Mouse (Mus musculus): ENCODE measurements around the gene Ltc4s. TPM values are rescaled to one million over a fixed set of nuclear protein-coding genes. Genes with fewer than 3 reads are reported as not detected.

Ltc4s gene
- total RNA-seq, 2 experiments from 2014 or later = 8.8 to 11.2 TPM

DNA sequence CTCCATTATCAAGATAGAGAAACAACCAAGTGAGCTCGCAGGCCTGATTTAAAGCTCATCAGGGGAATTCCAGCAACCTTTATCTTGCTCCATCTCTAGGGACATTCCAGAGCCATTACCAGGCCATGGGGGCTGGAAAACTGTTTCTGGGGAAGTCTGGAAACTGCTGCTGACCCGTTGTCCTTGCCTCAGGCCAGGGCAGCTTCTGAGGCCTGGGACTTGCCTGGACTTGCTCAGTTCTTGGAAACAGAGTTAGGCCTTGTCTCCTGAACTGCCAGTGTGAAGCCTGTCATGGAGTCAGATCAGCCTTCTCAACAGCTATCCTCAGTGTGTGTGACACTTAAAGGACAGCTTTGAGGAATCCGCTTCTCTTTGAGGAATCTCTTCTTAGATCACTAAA lies 13.8 kb upstream of the Ltc4s start:
- no peak for DNase-seq (ENCODE audit: extremely low spot score in 1 of 2, low spot score in 1 of 2)

DNA sequence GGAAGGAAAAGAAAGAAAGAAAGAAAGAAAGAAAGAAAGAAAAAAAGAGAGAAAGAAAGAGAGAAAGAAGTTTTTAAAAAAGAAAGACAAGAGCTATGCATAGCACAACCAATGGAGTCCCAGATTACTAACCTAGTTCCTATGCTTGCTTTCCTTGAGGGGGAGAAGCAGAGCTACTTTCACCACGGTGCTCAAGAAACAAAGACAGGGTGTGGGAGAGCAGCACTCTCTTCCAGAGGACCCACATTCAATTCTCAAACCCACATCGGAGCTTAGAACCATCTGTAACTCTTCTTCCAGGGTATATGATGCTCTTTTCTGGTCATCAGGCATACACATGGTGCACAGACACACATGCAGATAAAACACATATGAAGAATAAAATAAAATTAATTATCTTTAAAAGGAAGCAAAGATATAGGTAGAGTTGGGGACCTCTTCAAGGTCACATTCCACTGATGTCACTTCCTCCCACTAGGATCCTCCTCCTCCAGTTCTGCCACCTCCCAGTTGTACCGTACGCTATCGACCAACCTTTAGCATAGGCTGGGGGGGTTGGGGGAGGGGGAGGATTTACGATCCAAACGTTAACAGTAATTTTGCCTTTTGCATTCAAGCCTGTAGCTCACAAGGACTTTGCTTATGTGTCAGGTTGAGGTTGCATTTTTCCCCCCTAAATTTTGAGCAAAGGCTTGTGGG lies 10.2 kb upstream of the Ltc4s start:
- no peak for DNase-seq (ENCODE audit: extremely low spot score in 1 of 2, low spot score in 1 of 2)

DNA sequence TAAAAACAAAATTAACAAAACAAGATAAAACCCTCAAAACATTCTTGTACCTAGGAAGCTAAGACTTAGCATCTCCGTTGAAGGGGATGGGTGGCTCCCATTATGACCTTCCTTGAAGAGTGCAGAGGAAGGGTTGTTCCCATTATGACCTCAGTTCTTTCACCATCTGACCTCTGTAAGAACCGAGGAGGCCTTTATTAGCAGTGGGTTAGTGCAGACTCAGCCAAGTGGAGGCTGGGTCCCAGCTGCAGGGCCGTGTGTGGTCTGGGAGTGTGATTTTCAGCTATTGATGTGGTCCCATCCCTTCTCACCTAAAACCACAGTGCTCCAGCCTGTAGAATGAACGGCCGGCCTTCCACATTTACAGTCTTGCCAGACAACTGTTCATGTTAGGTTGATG lies 6.9 kb upstream of the Ltc4s start:
- no peak for DNase-seq (ENCODE audit: extremely low spot score in 1 of 2, low spot score in 1 of 2)

DNA sequence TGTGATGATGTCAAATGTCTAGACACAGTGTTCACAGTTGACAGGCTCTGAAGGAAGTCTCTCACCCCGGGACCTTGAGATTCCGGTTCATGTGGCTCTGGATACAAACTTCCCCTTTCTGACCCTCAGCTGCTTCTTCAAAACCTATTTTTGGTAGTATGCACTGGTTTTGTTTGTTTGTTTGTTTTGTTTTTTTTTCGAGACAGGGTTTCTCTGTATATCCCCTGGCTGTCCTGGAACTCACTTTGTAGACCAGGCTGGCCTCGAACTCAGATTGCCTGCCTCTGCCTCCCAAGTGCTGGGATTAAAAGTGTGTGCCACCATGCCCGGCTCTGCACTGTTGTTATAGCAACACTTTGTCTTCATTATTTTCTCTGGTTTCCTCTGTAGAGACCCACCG lies 5.5 kb upstream of the Ltc4s start:
- no peak for DNase-seq (ENCODE audit: extremely low spot score in 1 of 2, low spot score in 1 of 2)

DNA sequence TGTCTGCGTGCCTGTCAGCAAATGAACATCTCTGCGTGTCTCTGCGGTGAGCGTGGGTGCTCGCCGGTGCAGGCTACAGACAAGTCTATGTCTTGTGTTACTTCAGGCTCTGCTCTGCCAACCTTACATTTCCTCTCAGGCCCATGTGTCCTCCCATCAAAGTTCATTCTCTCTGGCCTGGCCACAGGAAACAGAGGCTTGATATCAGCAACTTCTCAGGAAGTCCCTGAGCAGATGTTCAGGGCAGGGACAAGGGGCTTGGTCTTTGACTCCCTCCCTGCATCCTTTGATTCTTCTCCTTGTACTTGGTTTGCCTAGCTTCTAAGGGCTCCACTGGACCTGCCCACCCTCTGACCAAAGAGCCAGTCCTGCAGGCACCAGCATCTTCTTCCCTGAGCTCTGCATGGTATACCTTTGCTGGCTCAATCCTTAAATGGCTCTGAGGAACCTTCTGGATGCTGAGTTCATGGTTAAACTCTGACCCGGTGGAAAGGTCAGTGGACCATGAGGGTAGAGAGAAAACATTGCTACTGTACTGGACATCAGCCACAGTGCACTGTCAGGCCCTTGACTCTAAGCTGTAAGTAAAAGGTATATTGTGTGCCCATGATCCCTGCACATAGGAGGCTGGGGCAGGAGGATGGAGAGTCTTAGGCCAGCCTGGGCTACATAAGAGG lies 2.0 kb upstream of the Ltc4s start:
- DNase-seq (ENCODE audit: extremely low spot score in 1 of 2, low spot score in 1 of 2) = no peak

DNA sequence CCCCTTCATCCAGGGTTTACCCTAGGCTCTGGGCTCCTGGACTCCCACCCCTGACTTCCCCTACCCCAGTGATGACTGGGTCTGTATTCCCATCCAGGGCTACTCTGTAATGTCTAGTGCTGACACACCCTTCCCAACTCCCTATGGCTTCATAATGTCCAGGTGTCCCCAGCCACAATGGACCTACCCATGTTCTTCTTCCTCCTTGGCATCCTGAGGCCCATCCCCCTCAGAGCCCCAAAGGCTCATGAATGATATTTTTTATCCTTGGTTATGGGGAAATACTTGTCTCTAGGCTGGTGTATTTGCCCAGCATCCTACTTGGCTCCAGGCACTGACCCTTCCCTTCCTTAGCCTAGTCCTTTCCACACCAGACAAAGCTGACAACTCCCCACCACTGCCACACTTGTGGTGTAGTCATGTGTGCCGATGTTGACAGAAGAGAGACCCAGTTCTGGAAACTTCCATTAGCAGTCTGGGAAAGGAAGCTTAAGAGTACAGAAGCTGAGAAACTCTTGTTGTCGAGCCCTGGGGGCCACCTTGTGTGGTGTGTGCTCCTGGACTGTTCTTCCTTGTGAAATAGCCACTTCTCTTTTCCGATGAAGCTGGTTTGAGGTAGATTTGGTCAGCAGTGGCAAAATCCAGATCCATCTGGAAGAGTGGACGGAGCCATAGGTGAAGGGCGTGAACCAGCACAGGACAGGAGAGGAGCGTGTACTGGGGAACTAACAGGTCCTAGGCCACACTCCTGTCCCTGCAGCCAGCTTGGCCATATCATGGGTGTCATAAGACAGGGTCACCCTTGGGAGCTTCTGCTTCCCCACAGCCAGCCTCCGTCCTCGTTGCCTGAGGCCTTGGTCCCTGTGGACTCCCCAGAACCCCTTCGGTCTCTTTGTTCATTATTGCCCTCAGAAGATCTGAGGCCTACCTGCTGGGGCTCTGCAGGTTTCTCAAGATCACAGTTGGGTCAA lies 690 bp upstream of the Ltc4s start:
- no peak for DNase-seq (ENCODE audit: extremely low spot score in 1 of 2, low spot score in 1 of 2)

- DNase-seq (ENCODE audit: extremely low spot score in 1 of 2, low spot score in 1 of 2) = no peak
Measured at GRCm38 (mm10) chr11:50236937-50237835, 1.2 kb downstream of the Ltc4s start.

- DNase-seq (ENCODE audit: extremely low spot score in 1 of 2, low spot score in 1 of 2) = peak in 1 of 2 experiments; percentile 76
Measured at GRCm38 (mm10) chr11:50236540-50236936, 1.9 kb downstream of the Ltc4s start.

- no peak for DNase-seq (ENCODE audit: extremely low spot score in 1 of 2, low spot score in 1 of 2)
Measured at GRCm38 (mm10) chr11:50234606-50235005, 3.8 kb downstream of the Ltc4s start.

GRCm38 (mm10) chr11:50233993-50234392 lies 4.4 kb downstream of the Ltc4s start:
- DNase-seq (ENCODE audit: extremely low spot score in 1 of 2, low spot score in 1 of 2) = no peak

DNA sequence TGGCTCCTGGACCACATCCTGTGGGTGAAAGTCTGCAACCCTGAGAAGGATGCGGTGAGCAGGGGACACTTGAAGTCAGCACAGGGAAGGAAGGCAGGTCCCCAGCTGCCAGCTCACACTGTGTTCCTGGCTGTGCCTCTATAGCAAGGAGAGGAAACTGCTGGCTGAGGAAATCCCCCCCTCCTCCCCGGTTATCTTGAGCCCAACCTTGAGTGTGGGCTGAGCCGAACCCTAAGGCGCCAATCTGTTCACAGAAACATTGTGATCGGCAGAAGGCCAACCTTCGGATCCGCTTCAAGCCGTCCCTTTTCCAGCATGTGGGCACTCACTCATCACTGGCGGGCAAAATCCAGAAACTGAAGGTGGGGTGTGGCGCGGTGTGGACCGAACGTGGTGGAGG lies 5.4 kb downstream of the Ltc4s start:
- DNase-seq (ENCODE audit: extremely low spot score in 1 of 2, low spot score in 1 of 2) = no peak

DNA sequence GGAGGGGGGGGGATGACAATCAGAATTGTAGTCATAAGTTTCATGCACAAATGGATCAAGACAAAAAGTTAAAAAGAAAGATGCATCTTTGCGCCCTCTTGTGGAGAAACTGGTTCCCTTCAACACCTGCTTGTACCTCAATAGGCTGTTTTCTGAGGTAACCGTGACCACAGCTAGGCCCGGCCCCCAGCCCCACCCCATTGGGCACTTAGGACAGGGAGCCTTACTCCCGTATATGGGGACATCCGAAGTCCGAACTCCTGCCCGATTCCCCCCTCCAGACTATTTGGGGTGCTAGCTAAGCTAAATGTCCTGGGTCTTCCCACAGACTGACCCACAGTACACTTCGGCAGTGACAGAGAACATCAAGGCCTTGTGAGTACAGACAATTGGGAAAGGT lies 7.0 kb downstream of the Ltc4s start:
- peak in 1 of 2 experiments; percentile 58 for DNase-seq (ENCODE audit: extremely low spot score in 1 of 2, low spot score in 1 of 2)

DNA sequence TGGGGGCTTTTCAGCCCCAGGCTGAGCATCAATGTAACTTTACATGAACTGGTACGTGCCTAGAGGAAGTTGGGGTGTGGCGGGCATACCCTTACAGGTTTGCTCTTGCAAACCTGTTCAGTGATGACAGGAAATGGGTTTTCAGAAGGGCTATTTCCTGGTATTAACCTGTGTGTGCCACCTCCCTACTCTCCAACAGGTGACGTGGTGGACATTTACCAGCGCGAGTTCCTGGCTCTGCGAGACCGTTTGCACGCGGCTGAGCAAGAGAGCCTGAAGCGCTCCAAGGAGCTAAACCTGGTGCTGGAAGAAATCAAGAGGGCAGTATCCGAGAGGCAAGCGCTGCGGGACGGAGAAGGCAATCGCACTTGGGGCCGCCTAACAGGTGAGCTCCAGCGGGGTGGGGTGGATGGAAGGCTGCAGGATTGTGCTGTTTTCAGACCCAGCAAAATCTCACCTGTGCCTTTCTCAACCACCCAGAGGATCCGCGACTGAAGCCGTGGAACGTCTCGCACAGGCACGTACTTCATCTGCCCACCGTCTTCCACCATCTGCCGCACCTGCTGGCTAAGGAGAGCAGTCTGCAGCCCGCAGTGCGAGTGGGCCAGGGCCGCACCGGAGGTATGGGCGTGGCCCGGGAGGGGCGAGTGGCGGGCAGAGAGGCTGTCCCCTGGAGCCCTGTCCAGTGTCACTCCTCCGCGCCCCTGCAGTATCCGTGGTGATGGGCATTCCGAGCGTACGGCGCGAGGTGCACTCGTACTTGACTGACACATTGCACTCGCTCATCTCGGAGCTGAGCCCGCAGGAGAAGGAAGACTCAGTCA lies 7.7 kb downstream of the Ltc4s start:
- DNase-seq (ENCODE audit: extremely low spot score in 1 of 2, low spot score in 1 of 2) = no peak

DNA sequence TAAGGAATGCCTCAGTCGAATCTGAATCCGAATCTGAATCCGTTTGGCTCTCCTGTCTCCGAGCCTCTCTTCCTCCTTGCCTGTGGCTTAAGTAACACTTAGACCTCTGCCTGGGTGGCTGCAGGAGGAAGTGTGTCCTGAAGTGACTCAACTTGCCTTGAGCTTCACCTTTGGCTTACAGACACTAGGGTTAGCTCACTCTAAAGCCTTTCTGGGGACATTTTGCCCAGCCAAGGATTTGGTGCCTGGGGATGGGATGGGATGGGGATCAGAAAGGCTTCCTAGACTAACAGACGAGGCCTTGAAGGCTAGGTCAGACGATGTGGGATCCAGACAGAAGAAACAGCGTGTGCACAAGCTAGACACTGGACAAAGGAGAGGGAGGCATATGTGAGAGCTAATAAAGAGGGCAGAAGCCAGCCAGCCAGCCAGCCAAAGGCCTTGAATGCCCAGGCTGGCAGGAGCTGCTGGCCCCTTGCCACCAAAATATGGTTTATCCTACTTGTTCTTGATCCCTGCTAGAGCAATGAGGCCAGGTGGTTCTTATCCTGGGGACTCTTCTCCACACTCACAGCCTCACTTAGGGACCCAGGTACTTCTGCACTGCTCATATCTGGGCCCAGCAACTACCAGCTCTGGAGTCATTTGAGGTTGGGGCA lies 9.0 kb downstream of the Ltc4s start:
- no peak for DNase-seq (ENCODE audit: extremely low spot score in 1 of 2, low spot score in 1 of 2)

GRCm38 (mm10) chr11:50228772-50229171 lies 9.6 kb downstream of the Ltc4s start:
- no peak for DNase-seq (ENCODE audit: extremely low spot score in 1 of 2, low spot score in 1 of 2)

DNA sequence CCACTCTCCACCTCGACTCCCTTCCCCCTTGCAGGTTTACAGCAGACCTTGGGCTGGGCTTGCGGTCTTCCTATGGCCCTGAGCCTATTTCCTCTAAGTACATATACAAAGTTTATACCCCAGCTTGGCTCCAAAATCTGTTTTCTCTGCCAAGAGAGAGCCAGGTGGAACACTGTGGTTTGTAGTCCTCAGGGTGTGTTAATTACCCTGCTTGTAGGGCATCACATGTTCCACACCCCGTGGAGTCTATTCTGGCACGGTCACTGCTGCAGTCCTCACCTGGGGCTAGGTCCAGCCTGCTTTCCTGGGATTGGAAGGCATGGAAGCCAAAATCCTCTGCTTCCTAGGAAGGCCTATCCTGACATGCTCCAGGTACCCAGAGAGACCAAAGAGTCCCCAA lies 10.7 kb downstream of the Ltc4s start:
- DNase-seq (ENCODE audit: extremely low spot score in 1 of 2, low spot score in 1 of 2) = no peak

DNA sequence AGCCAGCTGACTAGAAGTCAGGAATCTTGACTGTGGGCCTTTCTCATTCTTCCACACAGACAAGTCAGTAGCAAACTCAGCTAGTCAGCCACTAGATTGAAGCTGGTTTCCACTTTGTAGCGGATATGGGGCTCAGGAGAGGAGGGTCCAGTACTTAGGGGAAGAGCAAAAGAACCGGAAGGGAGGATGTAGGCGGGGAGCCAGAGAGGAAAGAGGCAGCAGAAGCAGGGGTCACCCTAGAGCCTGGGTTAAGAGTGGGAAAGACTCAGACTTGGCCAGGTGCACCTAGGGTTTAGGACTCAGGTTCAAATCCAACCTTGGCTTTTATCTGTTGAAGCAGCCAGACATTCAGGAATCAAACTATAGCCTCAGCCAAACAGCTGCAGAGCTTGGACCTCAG lies 11.2 kb downstream of the Ltc4s start:
- DNase-seq (ENCODE audit: extremely low spot score in 1 of 2, low spot score in 1 of 2) = no peak

DNA sequence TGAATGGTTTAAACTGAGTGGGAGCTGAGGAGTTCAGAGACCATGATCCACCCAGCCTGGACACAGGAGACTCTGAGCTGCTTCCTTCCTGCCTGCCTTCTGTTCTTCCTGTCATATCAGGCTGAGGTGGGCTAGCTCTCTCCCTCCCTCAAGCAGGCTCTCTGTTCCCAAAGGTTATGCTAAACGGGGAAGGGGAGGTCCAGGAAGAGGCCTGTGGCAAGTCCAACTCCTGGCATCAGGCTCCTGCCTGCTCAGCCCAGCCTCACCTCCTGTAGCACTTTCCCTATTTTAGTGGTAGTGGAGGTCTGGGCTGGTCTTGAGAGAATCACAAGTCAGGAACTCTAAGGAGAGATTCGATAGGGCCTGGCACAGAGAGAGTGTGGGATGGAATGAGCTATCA lies 12.0 kb downstream of the Ltc4s start:
- DNase-seq (ENCODE audit: extremely low spot score in 1 of 2, low spot score in 1 of 2) = no peak
